Mouse (Mus musculus) midbrain, embryonic 14.5 days (tissue): ENCODE data around the gene Msmb. TPM values are rescaled to one million over a fixed set of nuclear protein-coding genes. Genes with fewer than 3 reads are reported as not detected.
"Not testable (repeated sequence)": the region's sequence is repeated elsewhere in the genome, so short reads cannot be mapped to it uniquely, and the experiment has no call there.

Source experiments
- ATAC-seq: fragments of 200-750 bp; cut with Nextera tagmentation; 2 replicates; pipeline ENCODE4 v1.8.0; 2017; ENCODE audit warnings: moderate number of reproducible peaks, moderate library complexity; ENCODE audit not compliant: low FRiP score, low TSS enrichment
- DNase-seq: peaks from one replicate; pipeline ENCODE4 v3.0.0-alpha.2; 2015
- H3K27ac ChIP-seq: fragments of 300-500 bp; sonication (generic); replicated peaks from 2 replicates; pipeline ENCODE4 v1.5.1; 2014; ENCODE audit warnings: mild to moderate bottlenecking, low read depth, low read length, moderate library complexity
- H3K27me3 ChIP-seq: fragments of 300-500 bp; sonication (generic); 2 replicates; pipeline ENCODE4 v1.6.1; 2014; ENCODE audit warnings: low read length, control low read depth, mixed read lengths; ENCODE audit not compliant: control insufficient read depth, insufficient read depth
- H3K36me3 ChIP-seq: fragments of 300-500 bp; sonication (generic); 2 replicates; pipeline ENCODE4 v1.6.1; 2014; ENCODE audit warnings: low read length, control low read depth; ENCODE audit not compliant: control insufficient read depth, insufficient read depth
- H3K4me1 ChIP-seq: fragments of 300-500 bp; sonication (generic); 2 replicates; pipeline ENCODE4 v1.6.1; 2014; ENCODE audit warnings: mild to moderate bottlenecking, antibody characterized with exemption, low read length, control low read depth; ENCODE audit not compliant: control insufficient read depth, insufficient read depth
- H3K4me2 ChIP-seq: fragments of 300-500 bp; sonication (generic); 2 replicates; pipeline ENCODE4 v1.6.1; 2014; ENCODE audit warnings: mild to moderate bottlenecking, low read length, moderate library complexity
- H3K4me3 ChIP-seq: fragments of 300-500 bp; sonication (generic); replicated peaks from 2 replicates; pipeline ENCODE4 v1.5.1; 2014; ENCODE audit warnings: low read depth, low read length
- H3K9ac ChIP-seq: fragments of 300-500 bp; sonication (generic); replicated peaks from 2 replicates; pipeline ENCODE4 v1.6.1; 2014; ENCODE audit warnings: mild to moderate bottlenecking, low read length, moderate library complexity
- H3K9me3 ChIP-seq: fragments of 300-500 bp; sonication (generic); 2 replicates; pipeline ENCODE4 v1.6.1; 2016; ENCODE audit warnings: low read length, control low read depth, mixed read lengths; ENCODE audit not compliant: control insufficient read depth
- WGBS: fragments of 180-500 bp; shearing (Covaris S2); extraction: QIAGEN DNeasy Blood & Tissue Kit; methylation state at CpG from one replicate; pipeline ENCODE4 v1.1.7; 2014; 5-methylcytosine and 5-hydroxymethylcytosine counted together
- polyA plus RNA-seq: library from polyadenylated mRNA; unstranded; fragments of >200 nt; fragmentation: Nextera tagmentation; extraction: Ambion mirVana; gene quantifications from 2 replicates; pipeline ENCODE4 v1.2.1, GENCODE M21; 2014

The Msmb gene
- polyA plus RNA-seq, 1 experiment from 2014 or later, result not detected

DNA sequence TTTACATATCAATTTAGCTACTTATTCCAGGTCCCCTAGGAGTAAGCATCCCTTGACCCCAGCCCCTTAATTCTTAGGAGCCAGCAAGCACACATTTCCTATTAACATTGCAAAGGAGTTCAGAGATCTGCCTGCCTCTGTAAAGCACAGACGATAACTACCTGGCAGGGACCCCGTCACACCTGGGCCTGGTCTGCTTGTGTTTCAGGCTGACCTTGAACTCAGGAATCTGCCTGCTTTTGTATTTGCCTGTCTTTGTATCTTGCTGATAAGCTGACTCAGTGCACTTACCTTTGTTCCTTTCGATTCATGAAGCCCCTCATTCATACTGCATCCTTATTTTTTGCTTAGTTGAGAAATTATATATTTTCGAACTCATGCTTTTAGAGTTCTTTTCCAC, 34.9 kb upstream of the Msmb start:
- Histone ChIP-seq H3K9me3 (no peaks in the 10 kb centered on the region), H3K4me1 (no peaks in the 10 kb centered on the region), H3K36me3 (peaks cover 19% of the 10 kb centered on the region), H3K9ac (no peak overlapping the region), H3K27ac (no peak overlapping the region), H3K4me3 (no peak overlapping the region), H3K27me3 (no peaks in the 10 kb centered on the region), H3K4me2 (no peak overlapping the region)
- ATAC-seq (no peak), DNase-seq (no peak)
- WGBS, result 92% methylated on average over 4 of the region's 4 CpGs

DNA sequence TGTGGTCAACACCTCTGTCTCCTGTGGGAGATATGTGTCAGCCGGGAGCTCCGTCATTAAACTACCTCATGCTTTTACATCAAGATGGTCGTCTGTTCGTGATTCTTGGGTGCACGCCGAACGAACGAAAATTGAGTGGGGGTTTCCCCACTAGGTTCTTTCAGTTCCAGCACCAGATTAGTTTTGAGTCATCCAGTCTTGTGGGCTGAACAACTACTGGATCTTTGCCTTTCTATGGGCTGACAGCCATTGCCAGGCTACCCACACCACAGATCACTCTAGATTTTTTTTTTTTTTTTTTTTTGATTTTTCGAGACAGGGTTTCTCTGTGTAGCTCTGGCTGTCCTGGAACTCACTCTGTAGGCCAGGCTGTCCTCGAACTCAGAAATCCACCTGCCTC, 29.7 kb upstream of the Msmb start:
- not testable (repeated sequence) for H3K36me3 ChIP-seq, H3K27me3 ChIP-seq, DNase-seq, H3K9me3 ChIP-seq, H3K27ac ChIP-seq, H3K4me2 ChIP-seq, H3K4me1 ChIP-seq, H3K9ac ChIP-seq, ATAC-seq, H3K4me3 ChIP-seq
- WGBS, result 95% methylated on average over 9 of the region's 10 CpGs

DNA sequence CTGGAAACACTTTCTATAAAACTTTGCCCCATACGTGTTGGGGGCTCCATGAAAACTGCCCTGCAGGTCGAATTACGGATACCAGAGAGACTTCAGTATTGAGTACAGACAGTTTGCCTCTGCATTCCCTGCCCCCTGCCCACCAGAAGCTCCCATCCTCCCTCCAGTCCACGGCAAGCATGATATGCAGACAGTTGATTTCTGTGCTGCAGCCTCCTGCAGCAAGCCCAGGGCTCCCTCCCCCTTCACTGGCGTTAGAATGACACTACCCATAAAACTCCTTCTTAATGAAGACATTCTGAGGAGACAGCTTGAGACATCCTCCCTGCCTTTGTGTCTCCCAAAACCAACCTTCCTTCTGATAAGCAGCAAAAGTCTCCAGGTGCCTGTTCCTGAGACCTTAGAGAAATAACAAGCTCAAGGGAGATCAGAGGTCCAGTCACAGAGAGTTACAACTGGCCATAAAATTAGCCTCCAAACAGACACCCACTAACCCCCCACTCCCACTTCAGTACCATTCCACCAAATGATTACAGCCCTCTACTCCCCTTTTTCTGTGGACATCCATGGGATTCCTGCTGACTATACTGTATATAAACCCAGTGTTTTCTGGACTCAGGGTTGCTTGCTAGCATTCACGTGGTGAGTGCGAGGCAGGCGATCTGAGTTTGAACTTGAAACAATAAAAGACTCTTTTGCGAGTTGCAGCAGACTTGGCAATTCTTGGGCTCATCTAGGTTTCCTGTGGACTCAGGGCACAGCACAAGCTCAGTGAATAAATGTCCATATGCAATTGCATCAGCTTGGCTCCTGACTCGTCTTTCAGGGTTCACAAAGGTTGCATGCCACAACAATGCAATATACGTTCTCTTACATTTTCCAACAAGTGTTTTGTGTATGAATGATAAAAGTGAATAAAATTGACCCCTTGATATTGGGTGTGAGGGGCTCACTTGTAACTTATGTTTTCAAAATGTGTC, 20.6 kb upstream of the Msmb start:
- Histone ChIP-seq H3K36me3 (no peaks in the 10 kb centered on the region), H3K4me3 (no peak overlapping the region), H3K9ac (no peak overlapping the region), H3K4me1 (no peaks in the 10 kb centered on the region), H3K9me3 (no peaks in the 10 kb centered on the region), H3K4me2 (no peak overlapping the region), H3K27ac (no peak overlapping the region), H3K27me3 (no peaks in the 10 kb centered on the region)
- DNase-seq (no peak), ATAC-seq (no peak)
- WGBS, result 74% methylated on average over 11 of the region's 11 CpGs

DNA sequence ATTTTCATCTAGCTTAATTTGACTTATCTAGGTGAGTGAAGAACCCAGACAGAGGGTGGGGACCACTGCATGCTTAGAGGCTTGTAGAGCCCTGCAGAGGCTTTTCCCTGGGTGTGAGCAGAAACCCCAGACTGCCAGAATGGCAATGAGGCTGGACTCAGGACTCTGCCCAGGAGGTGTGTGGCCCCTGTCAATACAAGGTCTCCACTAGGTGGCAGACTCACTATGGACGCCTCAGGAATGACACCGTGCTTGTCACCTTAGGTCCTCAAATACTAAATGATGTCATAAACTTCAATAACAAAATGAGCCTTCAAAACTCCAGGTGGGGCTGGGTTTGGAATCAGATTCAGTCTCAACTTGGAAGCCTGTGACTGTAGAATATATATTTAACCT, 19.9 kb upstream of the Msmb start:
- 45% methylated on average over 2 of the region's 2 CpGs for WGBS

DNA sequence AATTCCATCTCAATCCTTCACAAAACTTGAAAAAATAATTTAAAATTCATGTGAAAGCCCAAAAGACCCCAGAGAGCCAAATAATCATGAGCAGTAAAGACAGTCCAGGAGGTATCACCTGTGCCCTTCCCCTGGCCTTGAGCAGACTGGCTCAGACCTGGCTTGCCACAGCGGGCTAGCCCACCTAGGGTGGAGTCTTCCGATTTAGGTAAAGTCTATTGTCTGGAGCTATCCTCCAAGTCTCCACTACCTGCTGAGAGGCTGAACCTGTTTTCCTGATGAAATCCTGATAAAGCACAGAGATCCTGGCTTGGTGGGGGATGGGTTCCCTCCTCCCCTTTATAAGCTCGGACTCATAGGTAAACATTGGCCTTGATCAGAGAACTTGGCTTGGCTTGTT, 17.6 kb upstream of the Msmb start:
- Histone ChIP-seq H3K27me3 (no peaks in the 10 kb centered on the region), H3K4me2 (no peak overlapping the region), H3K9ac (no peak overlapping the region), H3K36me3 (no peaks in the 10 kb centered on the region), H3K27ac (no peak overlapping the region), H3K4me3 (no peak overlapping the region), H3K4me1 (no peaks in the 10 kb centered on the region), H3K9me3 (no peaks in the 10 kb centered on the region)
- no peak for DNase-seq
- WGBS, result 65% methylated on average over 3 of the region's 3 CpGs
- ATAC-seq, result no peak

More for the DNA sequence above, 19.9 kb upstream of the Msmb start:
- H3K36me3 ChIP-seq, result no peaks in the 10 kb centered on the region
- no peak overlapping the region for H3K4me2 ChIP-seq
- ATAC-seq, result no peak
- no peak overlapping the region for H3K4me3 ChIP-seq
- no peak overlapping the region for H3K9ac ChIP-seq
- peak; percentile 3 for DNase-seq
- no peaks in the 10 kb centered on the region for H3K27me3 ChIP-seq
- no peaks in the 10 kb centered on the region for H3K4me1 ChIP-seq
- H3K9me3 ChIP-seq, result no peaks in the 10 kb centered on the region
- H3K27ac ChIP-seq, result no peak overlapping the region

DNA sequence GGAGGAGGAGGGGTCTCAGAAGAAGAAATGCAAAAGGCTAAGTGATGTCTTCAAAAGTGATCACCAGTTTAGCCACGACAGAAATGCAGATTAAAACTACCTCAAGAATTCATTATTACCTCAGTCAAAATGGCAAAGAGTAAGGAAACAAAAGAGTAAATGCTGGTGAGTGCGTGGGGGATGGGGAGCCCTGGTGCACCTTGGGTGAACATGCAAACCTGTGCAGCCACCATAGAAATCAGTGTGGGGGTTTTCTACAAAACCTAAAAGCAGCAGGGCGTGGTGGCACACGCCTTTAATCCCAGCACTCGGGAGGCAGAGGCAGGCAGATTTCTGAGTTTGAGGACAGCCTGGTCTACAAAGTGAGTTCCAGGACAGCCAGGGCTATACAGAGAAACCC, 16.6 kb upstream of the Msmb start:
- not testable (repeated sequence) for H3K4me1 ChIP-seq, DNase-seq, H3K9me3 ChIP-seq, ATAC-seq, H3K4me3 ChIP-seq, H3K27ac ChIP-seq, H3K36me3 ChIP-seq, H3K9ac ChIP-seq, H3K27me3 ChIP-seq, H3K4me2 ChIP-seq
- 81% methylated on average over 5 of the region's 5 CpGs for WGBS

DNA sequence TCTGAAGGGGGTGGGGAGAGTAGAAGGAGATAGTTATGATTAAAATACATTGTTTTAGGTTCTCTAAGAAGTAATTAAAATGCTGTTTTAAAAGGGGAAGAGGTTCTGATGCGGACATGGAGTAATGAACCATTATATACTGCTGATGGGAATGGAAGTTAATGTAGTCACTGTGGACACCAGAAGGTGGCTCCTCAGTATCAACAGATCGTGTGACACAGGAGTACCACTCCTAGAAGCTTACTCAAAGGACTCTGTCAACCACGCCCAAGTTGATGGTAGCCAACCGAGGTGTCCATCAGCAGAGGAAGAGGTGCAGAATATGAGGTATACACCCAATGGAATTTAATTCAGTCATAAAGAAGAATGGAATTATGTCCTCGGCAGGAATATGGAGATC, 13.4 kb upstream of the Msmb start:
- no peak overlapping the region for H3K4me2 ChIP-seq
- ATAC-seq (no peak), DNase-seq (no peak)
- no peaks in the 10 kb centered on the region for H3K9me3 ChIP-seq
- no peaks in the 10 kb centered on the region for H3K4me1 ChIP-seq
- no peak overlapping the region for H3K4me3 ChIP-seq
- H3K36me3 ChIP-seq, result no peaks in the 10 kb centered on the region
- H3K27ac ChIP-seq, result no peak overlapping the region
- no peaks in the 10 kb centered on the region for H3K27me3 ChIP-seq
- WGBS, result 83% methylated on average over 5 of the region's 5 CpGs
- H3K9ac ChIP-seq, result no peak overlapping the region

DNA sequence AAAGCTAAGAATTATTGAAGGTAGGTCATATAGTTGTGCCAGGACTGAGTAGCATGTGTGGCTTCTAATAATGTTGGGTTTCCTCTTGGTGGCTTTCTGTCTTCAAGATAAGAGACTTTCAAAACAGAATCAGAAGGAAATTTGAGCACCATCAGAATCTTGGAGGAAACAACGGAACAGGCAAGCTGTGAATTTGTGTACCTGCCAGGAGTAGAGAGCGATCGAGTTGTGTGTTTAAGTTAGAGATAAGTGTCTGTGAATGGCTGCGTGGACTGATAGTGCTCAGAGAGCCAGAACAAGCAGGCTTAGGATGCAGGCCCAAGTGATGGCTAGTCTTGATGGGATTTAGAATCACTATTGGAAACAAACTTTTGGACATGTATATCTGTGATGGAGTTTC, 10.0 kb upstream of the Msmb start:
- Histone ChIP-seq H3K27ac (no peak overlapping the region), H3K4me1 (no peaks in the 10 kb centered on the region), H3K4me2 (no peak overlapping the region), H3K27me3 (no peaks in the 10 kb centered on the region), H3K9ac (no peak overlapping the region), H3K36me3 (no peaks in the 10 kb centered on the region), H3K4me3 (no peak overlapping the region), H3K9me3 (no peaks in the 10 kb centered on the region)
- WGBS, result 91% methylated on average over 4 of the region's 4 CpGs
- DNase-seq (no peak), ATAC-seq (no peak)

DNA sequence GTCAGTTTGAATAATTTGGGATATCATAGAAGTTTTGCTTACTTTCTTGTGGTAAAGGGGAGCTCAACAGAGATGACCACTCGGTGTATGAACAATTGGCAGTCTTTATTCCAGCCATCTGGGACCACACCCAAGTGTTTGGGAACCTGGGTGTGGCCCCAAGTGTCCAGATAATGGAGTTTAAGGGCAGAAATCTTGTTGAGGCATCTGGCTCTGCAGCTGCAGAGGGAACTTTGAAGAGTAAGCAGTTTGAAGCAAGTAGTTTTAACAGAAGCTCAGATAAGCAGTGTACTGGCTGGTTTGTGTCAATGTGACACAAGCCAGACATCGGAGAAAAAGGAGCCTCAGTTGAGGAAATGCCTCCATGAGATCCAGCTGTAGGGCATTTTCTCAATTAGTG, 7.5 kb upstream of the Msmb start:
- no peak overlapping the region for H3K4me2 ChIP-seq
- no peaks in the 10 kb centered on the region for H3K9me3 ChIP-seq
- no peak overlapping the region for H3K27ac ChIP-seq
- ATAC-seq, result no peak
- no peaks in the 10 kb centered on the region for H3K4me1 ChIP-seq
- no peak overlapping the region for H3K9ac ChIP-seq
- H3K36me3 ChIP-seq, result no peaks in the 10 kb centered on the region
- H3K27me3 ChIP-seq, result no peaks in the 10 kb centered on the region
- WGBS, result 72% methylated on average over 2 of the region's 2 CpGs
- H3K4me3 ChIP-seq, result no peak overlapping the region
- no peak for DNase-seq
